Mouse (Mus musculus): ENCODE data around the gene Kif16b. TPM values are rescaled to one million over a fixed set of nuclear protein-coding genes. Genes with fewer than 3 reads are reported as not detected.

Kif16b gene
- total RNA-seq, 1 experiment from 2014 or later, result 24.0 TPM

DNA sequence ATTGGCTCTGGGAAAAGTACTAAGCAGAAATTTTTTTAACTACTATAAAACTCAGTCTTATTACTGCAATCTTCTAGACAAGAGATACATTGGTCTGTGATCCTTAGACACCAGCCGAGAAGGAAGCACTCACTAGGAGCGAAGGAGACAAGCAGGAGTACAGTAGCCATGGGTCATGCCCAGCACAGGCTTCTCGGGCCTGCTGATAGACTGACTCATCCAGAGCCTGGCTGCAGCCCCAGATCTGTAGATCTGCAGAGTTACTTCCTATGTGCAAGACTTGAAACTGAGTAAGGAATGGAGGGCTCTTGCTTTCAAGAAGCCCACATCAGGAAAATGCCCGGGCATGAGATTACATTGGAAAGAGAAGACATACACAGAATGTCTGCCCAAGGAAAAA lies 169.0 kb downstream of the Kif16b start:
- DNase-seq, result peak; percentile 24

DNA sequence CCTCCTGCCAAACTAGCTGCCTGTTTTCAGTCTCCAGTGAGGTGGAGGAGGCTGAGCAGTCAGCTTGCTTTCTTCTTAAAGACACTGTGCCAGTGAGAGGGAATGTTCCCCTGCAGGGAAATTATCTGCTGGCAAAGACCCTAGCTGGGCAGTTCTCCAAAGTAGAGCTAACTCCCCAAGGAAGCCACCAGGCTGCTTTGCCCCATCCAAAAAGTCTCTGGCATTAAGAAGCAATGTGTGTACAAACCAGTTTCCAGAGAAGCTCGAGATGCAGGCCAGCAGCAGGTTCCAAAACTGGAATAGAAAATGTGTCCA lies 169.6 kb downstream of the Kif16b start:
- DNase-seq, result peak; percentile 37

DNA sequence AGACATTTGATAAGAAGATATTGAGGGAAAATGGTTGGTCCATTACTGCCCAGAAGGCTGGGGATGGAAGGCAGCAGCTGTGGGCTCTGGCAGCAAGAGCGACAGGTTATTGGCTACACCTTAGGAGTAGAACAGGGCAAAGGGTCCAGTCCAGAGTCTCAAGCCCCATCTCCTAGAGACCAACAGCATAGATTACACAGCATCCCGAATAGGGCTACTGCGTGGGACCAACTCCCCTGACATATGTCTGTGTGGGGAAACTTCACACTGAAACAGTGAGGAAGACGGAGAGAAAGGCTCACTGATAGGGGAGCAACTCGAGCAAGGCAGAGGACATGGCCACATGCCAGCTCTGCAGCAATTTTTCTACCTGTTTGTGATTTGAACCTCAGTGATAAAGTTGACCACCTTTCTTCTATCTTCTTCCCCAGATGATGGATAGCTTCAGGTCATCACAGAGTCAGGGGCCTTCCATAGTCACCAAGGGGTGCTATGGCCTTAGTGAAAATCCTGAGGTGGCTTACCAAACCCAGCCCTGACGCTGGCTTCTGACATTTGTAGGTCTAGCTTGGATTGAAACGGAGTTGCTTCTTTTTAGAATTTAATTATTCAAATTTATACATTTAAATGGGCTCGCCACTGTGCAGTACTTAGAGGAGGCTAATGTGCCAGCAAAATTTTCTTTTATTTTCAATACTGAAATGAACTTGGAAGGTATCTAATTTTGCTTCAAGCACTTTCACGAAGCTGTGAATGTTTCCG lies 170.1 kb downstream of the Kif16b start:
- DNase-seq, result no peak

DNA sequence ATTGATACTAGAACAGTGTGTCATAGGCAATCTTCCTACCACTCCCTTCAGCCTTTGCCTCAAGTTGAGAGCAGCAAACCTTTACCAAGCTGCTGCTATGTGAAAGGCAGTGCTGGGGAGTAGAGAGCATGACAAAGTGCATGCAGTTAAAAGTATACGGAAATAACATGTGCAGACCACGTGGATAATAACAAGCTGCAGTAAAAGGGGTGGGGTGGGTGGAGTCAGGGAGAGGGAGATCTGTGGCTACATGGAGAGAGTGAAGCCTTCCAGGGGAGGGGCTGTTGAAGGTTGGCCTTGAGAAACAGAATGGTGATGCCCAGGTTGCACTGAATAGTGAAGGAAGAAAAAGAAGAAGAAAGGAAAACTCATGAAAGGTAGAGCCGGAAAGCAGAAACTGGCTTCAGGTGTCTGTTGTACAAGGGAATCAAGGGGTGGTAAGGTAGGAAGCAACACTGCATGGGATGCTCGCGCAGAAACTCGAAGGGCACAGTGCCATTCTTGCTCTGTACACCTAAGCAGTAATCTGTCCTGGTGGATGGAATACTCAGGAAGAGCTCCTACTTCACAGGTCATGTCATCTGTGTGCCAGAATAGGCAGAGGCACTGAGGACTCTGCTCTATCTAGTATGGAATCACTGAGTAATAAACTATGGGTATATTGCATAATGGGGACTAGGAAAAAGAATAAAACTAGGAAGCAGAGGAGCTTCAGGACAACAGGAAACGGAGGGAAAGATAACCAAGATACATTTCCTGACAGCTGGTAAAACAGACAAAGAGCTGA lies 176.9 kb downstream of the Kif16b start:
- DNase-seq, result no peak

DNA sequence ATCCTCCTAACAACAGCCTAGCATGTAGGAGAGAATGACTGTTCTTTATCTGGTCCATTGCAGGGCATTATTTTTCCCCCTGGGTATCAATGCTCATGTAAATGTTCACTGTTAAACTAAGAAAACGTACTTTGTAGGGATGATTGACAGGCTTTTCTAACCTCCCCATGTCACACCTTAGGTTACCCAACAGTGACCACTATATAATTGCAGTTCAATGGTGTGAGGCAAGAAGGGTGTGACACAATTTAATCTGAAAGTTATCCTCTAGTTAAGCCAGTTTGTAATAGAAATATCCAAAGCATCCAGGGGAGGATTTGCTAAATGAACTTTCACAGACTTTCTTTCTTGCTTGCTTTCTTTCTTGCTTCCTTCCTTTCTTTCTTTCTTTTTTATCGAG lies 181.2 kb downstream of the Kif16b start:
- DNase-seq, result no peak

DNA sequence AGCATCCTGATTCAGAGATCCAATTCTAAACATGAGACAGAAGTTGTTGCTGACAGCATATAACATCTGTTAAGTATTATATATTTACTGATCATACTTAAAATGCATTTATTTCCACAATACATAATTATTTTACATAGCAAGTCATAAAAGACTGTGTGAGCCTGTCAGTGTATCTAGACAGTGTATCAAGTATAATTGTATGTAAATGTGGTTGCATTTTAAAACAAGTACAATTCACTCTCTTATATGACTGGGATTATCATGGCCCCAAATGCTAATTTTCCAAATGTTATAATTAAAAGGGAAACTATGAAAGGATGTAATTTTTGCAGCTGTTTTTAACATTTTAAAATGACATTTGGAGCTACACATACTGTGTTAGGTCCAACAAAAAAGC lies 182.3 kb downstream of the Kif16b start:
- no peak for DNase-seq

DNA sequence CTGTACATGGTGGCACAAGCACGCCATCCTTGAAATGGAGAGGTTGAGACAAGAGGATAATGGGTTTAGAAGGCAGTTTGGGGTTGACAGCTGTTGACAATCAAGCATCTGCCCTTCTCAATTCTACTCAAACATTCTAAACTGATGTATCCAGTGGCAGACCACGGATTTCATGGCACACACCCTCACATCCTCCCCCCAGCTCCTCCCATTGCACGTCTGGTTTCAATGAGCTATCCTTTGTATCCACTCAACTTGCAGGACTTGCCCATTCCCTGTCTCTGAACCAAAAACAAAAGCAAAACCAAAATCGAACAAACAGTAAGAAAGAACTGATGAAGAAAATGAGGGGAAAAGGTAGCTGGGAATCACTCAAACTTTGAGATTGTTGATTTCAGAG lies 183.7 kb downstream of the Kif16b start:
- DNase-seq, result no peak

DNA sequence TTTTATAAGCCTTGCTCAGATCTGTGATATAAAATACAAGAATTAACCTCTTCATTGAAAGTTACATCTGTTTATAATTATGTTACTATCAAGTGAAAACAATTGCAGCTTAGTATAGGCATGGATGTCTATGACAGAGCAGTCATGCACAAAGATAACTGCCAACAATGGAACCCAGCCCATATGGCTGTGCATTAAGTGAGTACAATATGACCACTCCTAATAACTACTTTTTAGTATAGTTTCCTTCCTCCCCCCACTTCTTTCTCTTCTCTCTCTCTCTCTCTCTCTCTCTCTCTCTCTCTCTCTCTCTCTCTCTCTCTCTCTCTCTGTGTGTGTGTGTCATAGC lies 185.4 kb downstream of the Kif16b start:
- no peak for DNase-seq

DNA sequence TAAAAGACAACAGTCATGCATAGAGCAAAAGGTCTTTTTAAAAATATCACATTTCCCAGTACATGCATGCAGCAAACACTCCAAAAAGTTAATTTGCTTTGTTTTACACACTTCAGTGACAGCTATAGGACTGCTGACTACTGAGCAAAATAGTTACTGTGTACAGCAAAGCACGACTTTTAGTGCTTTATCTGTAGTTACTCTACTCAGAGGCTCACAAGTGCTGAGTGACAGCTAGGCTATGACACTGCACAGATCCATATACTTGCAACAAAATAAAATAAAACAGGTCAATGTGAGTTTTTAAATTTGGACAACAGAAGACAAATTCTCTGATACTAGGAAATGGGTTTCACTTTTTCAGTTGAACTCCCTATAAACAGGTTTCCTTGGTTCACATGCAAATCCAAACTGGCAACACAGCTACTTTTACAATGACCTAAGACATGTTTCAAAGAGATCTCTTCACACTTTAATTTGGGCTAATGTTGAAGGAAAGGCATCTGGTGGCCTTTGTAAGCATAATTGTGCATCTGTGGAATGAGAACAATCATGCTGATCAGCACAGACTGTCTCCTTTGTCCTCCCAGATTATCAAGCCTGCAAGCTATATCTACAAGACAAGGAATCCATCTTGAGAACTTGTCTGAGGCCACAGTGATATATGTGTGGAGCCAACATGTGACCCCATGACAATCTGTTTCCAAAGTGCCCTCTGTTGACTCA lies 186.0 kb downstream of the Kif16b start:
- DNase-seq, result no peak

DNA sequence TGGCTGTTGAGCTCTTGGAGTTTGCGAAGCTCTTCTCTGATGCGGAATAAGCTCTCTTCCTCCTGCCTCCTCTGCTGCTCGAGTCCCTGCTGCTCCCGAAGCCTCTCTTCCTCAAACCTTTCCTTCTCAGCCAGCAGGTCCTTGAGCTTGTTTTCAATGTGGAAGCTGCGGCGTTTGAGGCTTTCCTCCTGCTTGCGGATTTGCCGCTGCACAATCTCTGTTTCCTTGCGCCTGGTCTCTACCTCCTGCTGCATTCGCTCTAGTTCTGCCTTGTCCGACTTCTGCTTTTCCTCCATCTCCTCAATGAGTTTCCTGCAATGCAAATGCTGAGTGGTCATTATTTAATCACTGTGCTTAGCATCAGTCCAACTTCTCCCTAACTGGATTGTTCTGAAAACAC lies 188.6 kb downstream of the Kif16b start:
- no peak for DNase-seq

DNA sequence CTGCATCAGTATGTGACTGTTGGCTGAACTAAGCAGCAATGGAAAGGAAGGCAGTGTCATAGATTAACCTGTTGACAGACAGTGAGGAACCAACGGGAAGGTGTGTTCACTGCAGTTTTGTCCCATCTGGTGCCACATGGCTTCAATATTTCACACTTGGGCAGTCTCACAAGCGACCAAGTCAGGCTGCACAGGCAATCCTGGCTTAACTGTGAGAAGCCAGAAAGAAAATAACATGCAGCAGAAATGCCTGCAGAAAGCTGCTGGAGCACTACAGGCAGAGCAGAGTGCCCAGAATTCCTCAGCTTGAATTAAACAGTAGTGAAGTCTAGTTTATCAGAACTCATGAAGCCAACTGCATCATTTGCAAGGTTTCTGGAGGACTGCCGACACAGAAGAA lies 192.0 kb downstream of the Kif16b start:
- no peak for DNase-seq

DNA sequence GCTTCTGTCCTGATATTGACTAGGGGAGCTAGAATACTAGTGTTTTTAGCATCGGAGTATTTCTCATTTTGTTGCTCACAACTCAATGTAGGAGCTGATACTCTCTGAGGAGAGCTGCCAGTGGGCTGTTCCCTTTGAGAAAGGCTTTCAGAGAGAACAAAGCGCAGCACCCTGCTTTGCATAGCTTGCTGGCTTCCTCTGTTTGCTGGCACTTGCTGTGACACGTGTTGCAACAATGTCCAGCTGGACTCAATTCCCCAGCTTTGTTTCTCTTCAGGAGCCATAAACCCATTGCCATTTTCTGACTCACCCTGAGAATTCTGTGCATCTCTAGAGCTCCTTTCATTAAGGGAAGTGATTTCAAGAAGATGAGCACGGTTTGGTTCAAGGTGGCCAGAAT lies 200.6 kb downstream of the Kif16b start:
- no peak for DNase-seq

DNA sequence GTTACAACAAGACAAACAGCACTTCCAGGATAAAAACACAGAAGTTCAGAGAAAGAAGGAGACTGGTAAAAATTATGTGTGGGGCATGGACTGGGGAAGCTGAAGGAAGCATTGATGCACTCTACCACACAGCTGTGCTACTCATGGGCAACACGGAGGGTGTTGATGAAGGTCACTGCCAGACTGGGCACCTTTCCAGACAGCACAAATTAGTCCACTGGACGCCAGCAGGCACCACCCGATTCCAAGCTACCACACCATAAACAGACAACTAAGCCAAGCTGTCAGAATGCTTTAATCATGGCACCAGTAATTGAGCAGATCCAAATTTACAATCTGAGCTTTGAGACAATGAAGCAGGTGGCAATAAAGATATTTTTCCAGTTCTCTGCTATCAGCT lies 202.7 kb downstream of the Kif16b start:
- DNase-seq, result peak; percentile 24

DNA sequence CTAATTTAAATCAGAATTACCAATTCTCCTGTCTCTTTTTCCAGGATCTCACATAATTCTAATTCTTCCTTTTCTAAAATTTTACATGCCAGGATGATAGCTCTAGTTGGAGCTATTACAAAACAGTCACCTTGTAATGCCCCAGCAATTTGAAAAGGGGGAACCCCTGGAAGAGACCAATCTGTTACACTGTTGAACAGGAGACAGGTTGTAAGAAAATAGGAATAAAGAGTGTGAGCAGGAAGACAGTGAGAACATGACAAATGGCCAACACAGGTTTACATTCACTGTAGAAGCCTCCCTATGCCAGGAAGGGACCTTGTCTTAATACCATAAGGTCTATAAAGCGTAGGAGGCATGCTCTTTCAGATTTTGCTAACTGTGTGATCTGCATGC lies 206.4 kb downstream of the Kif16b start:
- no peak for DNase-seq

DNA sequence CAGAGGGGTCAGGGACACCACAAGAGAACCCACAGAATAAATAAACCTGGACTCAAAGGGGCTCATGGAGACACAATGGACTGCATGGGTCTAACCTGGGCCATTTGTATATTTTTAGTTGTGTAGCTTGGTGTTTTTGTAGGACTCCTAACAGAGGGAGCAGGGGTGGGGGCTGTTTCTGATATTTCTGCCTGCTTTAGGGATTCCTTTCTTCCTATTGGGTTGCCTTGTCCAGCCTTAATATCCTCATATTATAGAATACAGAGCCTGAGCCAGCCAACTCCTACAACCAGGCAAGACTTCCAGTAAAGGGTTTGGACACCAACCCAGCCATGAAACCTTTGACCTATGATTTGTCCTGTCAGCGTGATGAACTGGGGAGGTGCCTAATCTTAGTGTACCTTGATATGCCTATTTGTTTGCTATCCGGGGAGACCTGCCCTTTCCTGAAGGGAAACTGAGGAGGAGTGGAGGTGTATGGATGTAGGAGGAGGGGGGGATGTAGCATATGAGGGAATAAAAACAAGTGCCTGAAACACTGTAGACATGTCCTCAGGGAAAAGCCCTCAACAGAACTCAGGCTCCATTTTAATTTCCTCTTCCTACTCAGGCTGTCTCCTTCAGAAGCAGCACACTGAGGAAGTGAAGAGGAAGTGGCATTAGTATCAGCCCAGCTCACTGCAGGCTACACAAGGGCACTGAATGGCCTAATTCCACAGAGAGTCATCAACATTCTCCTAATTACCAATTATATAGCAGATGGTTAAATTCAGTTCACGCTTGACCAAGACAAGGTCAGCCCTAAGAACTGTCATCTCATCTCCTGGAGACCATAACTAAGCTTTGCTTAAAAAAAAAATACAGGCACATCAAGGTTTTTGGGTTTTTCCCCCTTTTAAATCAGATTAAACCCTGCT lies 207.1 kb downstream of the Kif16b start:
- no peak for DNase-seq

DNA sequence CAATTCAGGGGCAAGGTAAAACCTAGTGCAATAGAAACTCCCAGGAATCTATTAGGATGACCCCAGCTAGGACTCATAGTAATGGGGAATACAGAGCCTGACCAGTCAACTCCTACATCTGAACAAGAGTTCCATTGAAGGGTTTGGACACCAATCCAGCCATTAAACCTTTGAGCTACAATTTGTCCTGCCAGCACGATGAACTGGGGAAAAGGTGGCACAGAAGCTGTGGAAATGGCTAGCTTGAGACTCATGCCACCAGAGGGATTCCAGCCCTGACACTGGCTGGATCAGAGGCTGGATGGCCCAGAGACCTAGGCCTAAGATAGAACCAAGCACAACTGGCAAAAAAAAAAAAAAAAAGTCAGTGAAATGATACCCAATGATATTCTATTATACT lies 207.9 kb downstream of the Kif16b start:
- DNase-seq, result no peak

DNA sequence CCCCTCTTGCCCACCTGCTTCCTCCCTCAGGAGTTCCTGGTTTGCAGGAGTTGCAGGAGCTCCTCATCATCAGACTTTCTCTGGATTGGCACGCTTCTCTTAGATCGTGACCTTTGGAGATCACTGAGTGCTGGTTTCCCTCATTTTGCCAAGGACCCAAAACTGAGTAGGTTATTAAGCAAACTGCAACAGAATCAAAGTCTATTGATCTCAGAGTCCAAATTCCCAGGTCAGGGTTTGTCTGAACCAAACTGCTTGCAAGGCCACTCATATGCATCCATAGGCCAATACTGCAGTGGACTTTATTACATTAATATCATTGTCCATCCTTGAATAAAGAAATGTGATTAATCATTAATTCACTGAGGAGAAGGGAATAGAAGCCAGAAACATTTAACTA lies 211.8 kb downstream of the Kif16b start:
- DNase-seq, result no peak

DNA sequence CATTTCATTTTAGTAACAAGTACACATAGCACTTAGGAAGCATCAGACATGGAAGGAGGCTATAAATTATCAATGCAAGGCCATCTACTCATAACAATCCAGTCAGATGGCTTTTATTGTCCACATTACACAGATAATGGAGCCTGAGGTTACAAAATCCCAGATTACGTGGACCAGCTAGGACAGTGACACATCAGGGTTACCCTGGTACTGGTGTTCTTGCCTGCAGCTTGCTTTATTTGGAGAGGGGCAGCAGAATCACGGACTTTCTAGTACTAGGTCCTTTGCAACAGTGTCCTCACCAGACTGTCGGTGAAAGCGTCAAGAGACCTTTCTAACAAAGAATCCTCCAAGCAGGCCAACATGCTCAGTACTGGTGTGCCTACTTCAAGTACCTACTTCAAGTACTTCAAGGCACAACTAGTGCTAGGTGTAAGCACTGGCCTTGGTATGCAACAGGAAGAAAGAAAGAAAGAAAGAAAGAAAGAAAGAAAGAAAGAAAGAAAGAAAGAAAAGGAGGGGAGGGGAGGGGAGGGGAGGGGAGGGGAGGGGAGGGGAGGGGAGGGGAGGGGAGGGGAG lies 213.3 kb downstream of the Kif16b start:
- DNase-seq, result no peak

DNA sequence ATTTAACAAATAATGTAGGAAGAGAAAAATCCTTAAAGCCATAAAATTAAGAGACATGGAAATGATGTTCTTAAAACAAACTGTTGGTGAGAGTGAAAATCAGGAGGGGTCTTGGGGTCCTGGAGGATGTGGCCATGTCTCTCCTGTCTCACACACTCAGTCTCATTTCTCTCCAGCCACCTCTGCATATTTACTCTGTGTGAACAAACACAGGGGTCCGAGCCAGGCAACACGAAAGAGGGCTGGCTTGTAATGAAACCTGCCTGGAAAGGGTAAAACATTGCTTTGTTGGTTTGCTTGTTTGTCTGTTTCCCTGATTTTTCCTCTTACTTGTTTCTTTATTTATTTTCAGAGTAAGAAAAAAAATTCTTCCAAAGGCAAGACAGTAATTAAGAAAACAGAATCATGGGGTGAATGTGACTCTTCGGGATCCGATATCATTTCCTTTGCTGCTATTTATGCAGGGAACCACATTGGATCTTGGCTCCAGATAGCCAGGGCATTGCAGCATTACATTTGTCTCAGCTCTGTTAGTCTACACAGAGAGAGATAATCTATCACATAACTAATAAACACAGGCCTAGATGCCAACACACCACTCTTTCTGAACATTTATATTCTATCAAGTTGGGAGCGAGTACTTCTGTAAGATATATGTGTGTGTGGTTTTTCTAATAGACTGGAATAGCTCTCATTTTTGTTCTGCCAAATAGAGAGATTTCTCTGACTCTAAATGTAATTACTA lies 218.2 kb downstream of the Kif16b start:
- no peak for DNase-seq

DNA sequence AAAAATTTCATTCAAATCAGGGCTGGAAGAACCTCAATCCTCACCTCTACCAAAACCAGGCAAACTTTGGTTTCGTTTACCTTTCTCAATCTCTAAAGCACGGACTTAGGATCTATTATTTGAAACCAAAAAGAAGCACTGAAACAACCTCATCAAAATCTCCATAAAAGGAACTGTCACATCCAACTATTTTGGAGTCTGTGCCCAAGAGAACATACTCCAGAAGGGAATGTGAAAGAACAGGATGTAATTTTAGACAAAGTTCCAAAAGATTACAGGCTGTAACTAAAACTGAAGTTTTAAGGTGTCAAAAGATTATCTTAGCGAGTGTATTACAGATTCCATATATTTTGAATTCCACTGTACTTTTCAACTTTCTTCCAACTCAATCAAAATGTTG lies 232.9 kb downstream of the Kif16b start:
- no peak for DNase-seq

DNA sequence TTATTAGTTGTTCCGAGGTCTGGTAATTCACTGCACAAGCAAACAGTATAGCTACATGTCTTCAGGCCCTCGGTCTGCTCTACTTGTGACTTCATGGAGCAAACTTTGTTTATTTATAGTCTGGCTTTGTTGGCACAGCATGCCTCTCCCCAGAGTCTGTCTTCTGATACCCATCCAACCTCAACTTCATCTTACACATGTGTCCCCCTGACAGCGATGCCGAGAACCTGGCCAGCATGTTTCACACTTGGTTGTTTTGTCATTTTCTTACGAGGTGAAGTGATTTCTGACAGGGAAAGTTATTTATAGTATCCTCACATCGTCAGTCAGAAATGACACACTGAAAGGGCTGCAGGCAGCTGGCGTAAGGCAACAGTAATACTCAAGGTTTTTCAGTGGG lies 249.7 kb downstream of the Kif16b start:
- DNase-seq, result no peak
